Mouse (Mus musculus) left cerebral cortex, adult 9 months (tissue): ENCODE measurements at regions not wholly inside any gene's neighbourhood (a gene's known extent, or its start where the extent isn't known, plus 50 kb on each side); places are given as distances from the start of the nearest gene placed in this dataset.
A peak's percentile ranks its signal among the peaks of the same experiment; 100 is the strongest.

Experiments used
- DNase-seq, 2 experiments: peaks; one replicate each; pipeline ENCODE4 v3.0.0; 2022; ENCODE audit warnings: low spot score in 2 of 2

DNA sequence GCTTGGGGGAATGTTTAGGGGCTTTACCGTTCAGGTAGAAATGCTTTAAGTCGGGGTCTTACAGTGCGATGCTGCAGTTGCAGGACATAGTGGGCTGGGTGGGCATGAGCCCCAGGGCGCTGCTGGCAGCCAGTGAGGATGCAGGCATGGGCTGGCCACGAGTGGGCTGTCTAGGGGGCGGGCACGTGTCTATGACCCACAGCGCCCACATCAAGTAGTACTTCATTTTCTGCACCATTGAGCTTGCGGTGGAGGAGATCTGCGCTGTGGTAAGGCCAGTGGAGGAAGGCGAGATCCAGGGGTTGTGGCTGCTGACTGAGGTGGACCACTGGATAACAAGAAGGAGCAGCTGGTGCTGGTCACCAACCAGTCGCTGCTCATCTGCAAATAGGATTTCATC lies 52.4 kb upstream of the Olfr291 start:
- DNase-seq = no peak

DNA sequence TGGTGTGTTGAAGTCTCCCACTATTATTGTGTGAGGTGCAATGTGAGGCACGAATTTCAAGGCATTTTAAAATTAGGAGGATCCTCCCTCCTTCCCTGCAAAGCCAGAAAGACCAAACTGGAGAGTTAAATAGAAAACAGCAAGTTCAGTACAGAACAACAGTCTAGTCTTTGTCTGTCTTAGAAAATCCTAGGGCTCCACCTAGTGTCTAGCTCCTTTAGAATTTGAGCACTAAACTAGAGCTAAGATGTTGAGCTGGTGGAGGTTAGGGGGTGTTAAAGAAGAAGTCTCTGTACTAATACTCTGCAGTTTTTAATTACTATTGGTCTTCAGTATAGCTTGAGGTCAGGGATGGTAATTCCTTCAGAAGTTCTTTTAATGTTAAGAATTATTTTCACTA lies 58.7 kb upstream of the Olfr291 start:
- DNase-seq = peak in 1 of 2 experiments; percentile 48

DNA sequence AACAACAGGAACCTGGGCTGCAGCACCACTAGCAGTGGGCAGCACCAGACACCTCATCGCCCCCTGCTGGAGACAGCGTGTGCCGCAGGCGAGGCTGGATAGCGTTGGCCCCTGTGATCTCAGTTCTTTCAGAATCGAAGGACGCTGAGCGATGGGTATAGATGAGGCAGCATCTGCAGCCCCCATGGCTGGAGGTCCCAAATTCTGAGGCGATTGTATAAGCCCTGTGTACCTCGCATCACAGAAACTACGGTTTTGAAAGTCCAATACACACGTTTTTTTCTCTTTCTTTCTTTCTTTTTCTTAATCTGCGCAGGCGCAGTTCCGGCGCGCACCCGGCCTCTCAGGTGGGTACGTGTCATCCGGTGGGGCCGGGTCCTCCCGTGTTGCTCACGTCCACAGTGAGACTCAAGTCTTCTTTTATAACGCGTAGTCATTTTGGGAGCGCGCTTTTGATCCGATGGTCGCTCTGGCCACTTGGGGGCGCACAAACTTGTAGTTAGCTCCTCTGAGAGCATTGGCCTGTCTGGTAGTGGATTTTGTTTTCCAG lies 74.0 kb upstream of the Olfr291 start:
- peak; percentile 72 to 92 for DNase-seq

DNA sequence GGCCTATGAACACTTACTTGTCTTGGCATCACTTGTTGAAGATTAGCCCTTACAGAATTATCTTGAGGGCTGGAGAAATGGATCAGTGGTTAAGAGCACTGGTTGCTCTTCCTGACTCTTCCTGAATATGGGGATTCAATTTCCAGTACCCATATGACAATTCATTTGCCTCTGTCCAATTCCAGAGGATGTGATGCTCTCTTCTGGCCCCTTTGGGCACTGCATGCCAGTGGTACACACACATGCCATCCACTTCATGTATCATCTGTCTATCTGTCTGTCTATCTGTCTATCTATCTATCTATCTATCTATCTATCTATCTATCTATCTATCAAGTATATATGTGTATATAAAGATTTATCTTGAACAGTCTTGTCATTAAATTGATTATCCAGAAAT lies 75.7 kb upstream of the Olfr291 start:
- DNase-seq = no peak

DNA sequence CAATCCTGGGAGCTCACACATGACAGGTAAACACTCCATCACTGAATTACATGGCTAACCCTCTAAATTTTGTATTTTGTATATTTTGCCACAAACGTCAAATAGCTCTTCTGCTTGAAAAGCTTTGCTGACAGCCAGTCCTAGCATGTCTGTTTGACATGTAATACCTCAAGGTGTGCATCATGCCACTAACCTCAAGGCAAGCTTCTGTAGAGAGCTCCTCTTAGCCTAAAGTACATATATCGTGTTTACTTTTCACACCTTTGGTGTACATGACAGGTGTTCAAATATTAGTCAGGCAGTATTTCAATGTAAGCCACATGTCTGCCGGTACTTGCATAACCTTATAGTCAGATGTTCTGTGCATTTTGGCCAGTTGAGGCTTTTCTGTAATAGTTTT lies 66.5 kb upstream of the Zfand6 start:
- DNase-seq = no peak

DNA sequence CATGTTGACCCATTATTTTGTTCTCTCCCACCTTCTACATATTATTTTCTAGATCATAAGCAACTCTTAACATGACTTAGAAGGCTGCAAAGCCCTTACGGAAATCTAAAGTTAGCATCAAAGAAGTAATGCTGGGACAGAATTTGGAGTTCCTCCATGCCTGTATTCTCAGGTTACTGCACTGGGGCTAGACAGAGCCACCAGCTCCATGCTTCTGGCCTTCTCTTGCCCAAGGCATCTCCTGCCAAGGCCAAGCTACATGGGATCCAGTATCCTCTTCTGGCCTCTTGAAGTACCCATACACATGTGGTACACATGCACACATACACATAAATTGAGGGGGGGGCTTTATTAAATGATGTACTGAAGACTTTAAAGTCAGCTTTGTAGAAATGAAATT lies 63.6 kb upstream of the Zfand6 start:
- DNase-seq = no peak

DNA sequence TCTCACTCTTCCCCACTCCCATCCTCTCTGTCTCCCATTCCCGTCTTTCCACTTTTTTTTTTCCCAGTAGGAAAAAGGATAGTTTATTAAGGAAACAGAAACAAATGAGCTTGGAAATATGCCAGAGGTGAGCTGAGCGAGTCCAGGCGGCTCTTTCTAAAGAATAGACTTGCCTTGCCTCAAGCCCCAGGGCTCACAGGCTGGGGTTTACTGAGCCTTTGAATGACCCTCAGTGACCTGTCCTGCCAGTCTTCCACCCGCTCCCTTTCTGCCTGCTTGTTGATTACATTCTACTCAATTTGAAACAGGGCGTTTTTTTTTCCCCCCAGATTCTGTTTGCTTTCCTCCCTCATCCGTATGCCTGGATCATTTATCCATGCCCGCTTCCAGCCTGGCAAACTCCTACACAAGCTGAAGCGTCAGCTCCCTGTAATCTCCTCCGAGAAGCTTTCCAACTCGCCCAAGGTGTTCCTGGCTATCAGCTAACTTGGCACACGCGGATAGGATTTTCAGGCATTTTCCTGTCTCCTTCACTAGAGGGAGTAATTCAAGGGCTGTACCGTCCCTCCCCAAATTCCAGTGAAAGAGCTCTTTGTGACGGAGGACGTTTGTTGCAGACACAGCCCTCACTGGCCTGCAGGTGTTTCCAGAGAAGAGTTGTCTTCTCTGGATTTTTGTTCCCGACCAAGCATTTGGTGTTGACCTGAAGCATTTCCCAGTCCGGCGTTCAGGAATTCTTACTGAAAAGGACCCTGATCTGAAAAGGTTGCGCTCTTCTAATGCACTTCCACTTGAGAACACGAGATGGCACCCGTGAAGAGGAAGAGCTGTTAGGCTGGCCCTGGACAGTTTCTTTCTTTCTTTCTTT lies 59.9 kb upstream of the Zfand6 start:
- DNase-seq = peak; percentile 18 to 68

DNA sequence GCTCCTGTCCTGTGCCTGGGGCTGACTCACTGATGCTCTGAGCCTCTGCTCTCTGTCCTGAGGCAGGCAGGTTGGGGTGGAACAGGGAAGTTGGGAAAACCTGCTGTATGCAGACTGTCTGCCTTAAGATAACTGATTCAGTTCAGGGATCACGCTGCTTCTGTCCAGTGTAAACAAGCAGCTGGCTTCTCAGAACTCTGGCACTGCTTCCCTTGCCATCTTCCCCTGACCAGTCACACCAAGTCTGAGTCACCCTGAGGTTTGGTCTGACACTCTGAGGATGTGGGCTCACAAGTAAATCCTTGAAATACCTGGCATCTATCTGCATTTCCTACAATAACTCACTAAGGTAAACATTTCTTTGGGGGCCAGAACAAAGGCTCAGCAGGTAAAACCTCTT lies 58.1 kb upstream of the Zfand6 start:
- DNase-seq = no peak

DNA sequence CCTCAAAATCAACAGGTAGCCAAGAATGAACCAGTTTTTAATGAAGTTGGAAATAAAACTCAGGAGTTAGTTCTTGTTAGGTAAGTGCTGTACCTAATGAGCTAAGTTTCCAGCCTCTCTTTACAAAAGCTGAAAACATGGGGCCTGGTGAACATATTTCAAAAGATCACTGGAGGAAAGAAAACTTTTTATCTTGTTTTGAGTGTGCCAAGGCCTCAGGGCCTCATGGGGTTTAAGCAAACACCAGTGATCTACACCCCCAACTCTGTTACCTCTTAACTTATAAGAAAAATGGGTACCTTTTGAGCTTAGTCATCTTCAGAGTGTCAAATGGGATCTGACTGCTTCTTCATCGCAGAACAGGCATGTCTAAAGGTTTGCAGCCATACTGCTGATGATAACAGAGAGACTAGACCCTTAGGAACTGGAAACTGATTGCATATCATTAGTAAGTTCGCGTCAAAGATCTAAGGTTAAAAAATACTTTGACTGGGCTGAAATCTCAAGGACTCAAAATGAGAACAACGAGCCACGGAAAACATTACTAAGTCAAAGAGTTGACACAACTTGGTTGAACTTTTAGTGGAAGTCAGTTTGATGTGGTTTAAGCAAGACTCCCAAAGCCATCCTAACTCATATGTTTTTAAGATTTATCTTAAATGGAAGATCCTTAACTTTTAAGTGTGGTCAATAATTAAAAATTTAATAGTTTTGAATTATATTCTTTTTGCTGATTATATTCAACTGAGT lies 54.7 kb upstream of the Zfand6 start:
- DNase-seq = no peak

DNA sequence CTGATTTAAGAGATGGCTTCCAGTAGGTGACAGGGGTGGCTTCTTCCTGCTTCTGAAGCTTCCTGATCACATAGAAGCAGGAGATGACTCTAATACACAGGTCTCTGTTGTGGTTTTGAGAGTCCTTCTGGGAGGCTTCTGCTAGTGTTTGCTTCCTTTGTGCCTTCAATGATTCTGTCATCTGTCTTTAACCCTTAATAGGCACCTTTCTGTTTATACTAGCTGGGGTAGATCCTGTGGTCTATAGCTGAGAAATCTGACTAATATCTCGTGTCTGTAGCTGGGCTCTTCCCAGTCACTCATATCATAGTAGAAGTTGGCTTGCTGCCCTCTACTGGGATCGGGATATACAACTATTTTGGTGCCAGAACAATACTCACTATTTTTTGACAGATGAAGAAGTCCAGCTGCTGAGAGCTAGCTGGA lies 50.2 kb upstream of the Zfand6 start:
- DNase-seq = peak in 1 of 2 experiments; percentile 2
